Mouse (Mus musculus): Measurements from ENCODE around the gene Ptprn. TPM values are rescaled to one million over a fixed set of nuclear protein-coding genes. Genes with fewer than 3 reads are reported as not detected.

Gene Ptprn
- polyA plus RNA-seq, 1 experiment, result 15.3 TPM

- Histone ChIP-seq H3K4me3 (ENCODE audit: insufficient read depth, poor library complexity, severe bottlenecking) (no peak overlapping the region), H3K36me3 (ENCODE audit: control insufficient read depth, insufficient read depth) (no peaks in the 10 kb centered on the region), H3K79me3 (ENCODE audit: low read depth) (no peaks in the 10 kb centered on the region), H3K27me3 (ENCODE audit: control insufficient read depth, insufficient read depth, insufficient read length) (peaks cover 9% of the 10 kb centered on the region), H3K79me2 (ENCODE audit: control insufficient read depth, insufficient read depth) (no peaks in the 10 kb centered on the region), H3ac (ENCODE audit: control insufficient read depth, insufficient read length, low read depth) (no peak overlapping the region)
- no peak for TF ChIP-seq USF1 (IDR thresholded peaks at IDR 0.05; ENCODE audit: low read depth)
- TF ChIP-seq MAX (IDR thresholded peaks at IDR 0.05), result no peak
- no peak for TF ChIP-seq MYOD1 (IDR thresholded peaks at IDR 0.05; ENCODE audit: control insufficient read depth, insufficient read length, low read depth)
- no peak for TF ChIP-seq CTCF (IDR thresholded peaks at IDR 0.05; ENCODE audit: control insufficient read depth, insufficient read depth, insufficient read length)
- TF ChIP-seq CEBPB (IDR thresholded peaks at IDR 0.05; ENCODE audit: low read depth), result no peak
- no peak for TF ChIP-seq MYOG (IDR thresholded peaks at IDR 0.05; ENCODE audit: control insufficient read depth, extremely low read depth, insufficient read length)
- no peak for TF ChIP-seq FOSL1 (IDR thresholded peaks at IDR 0.05; ENCODE audit: insufficient read depth, low read length, poor library complexity, severe bottlenecking)
Measured at GRCm38 (mm10) chr1:75283017-75283416, 18.7 kb upstream of the Ptprn start.

- no peaks in the 10 kb centered on the region for H3K36me3 ChIP-seq (ENCODE audit: control insufficient read depth, insufficient read depth)
- no peak within 1 kb of the TSS for H3K4me3 ChIP-seq (ENCODE audit: insufficient read depth, poor library complexity, severe bottlenecking)
- H3K79me2 ChIP-seq (ENCODE audit: control insufficient read depth, insufficient read depth), result no peaks in the 10 kb centered on the region
- peaks cover 2% of the 10 kb centered on the region for H3K27me3 ChIP-seq (ENCODE audit: control insufficient read depth, insufficient read depth, insufficient read length)
- no peak within 1 kb of the TSS for H3ac ChIP-seq (ENCODE audit: control insufficient read depth, insufficient read length, low read depth)
- TF ChIP-seq CEBPB (IDR thresholded peaks at IDR 0.05; ENCODE audit: low read depth) (no peak), MYOD1 (IDR thresholded peaks at IDR 0.05; ENCODE audit: control insufficient read depth, insufficient read length, low read depth) (no peak), MAX (IDR thresholded peaks at IDR 0.05) (no peak), MYOG (IDR thresholded peaks at IDR 0.05; ENCODE audit: control insufficient read depth, extremely low read depth, insufficient read length) (no peak), CTCF (IDR thresholded peaks at IDR 0.05; ENCODE audit: control insufficient read depth, insufficient read depth, insufficient read length) (no peak), FOSL1 (IDR thresholded peaks at IDR 0.05; ENCODE audit: insufficient read depth, low read length, poor library complexity, severe bottlenecking) (no peak), USF1 (IDR thresholded peaks at IDR 0.05; ENCODE audit: low read depth) (no peak)
- H3K79me3 ChIP-seq (ENCODE audit: low read depth), result no peaks in the 10 kb centered on the region
Measured at GRCm38 (mm10) chr1:75278228-75278627, 13.9 kb upstream of the Ptprn start, which contains the start of gene Resp18. Gene Resp18, minus strand, starts transcription at chr1:75278415.

- TF ChIP-seq CTCF (IDR thresholded peaks at IDR 0.05; ENCODE audit: control insufficient read depth, insufficient read depth, insufficient read length) (no peak), MAX (IDR thresholded peaks at IDR 0.05) (no peak), MYOD1 (IDR thresholded peaks at IDR 0.05; ENCODE audit: control insufficient read depth, insufficient read length, low read depth) (no peak), CEBPB (IDR thresholded peaks at IDR 0.05; ENCODE audit: low read depth) (no peak), FOSL1 (IDR thresholded peaks at IDR 0.05; ENCODE audit: insufficient read depth, low read length, poor library complexity, severe bottlenecking) (no peak), USF1 (IDR thresholded peaks at IDR 0.05; ENCODE audit: low read depth) (no peak), MYOG (IDR thresholded peaks at IDR 0.05; ENCODE audit: control insufficient read depth, extremely low read depth, insufficient read length) (no peak)
- no peaks in the 10 kb centered on the region for H3K27me3 ChIP-seq (ENCODE audit: control insufficient read depth, insufficient read depth, insufficient read length)
- no peak overlapping the region for H3ac ChIP-seq (ENCODE audit: control insufficient read depth, insufficient read length, low read depth)
- H3K79me2 ChIP-seq (ENCODE audit: control insufficient read depth, insufficient read depth), result no peaks in the 10 kb centered on the region
- no peaks in the 10 kb centered on the region for H3K36me3 ChIP-seq (ENCODE audit: control insufficient read depth, insufficient read depth)
- H3K79me3 ChIP-seq (ENCODE audit: low read depth), result no peaks in the 10 kb centered on the region
- no peak overlapping the region for H3K4me3 ChIP-seq (ENCODE audit: insufficient read depth, poor library complexity, severe bottlenecking)
Measured at GRCm38 (mm10) chr1:75277195-75278188, 13.2 kb upstream of the Ptprn start.

- H3K27me3 ChIP-seq (ENCODE audit: control insufficient read depth, insufficient read depth, insufficient read length), result no peaks in the 10 kb centered on the region
Measured at GRCm38 (mm10) chr1:75262969-75263951, 1.0 kb downstream of the Ptprn start.

GRCm38 (mm10) chr1:75261278-75261677, 3.0 kb downstream of the Ptprn start:
- H3K36me3 ChIP-seq (ENCODE audit: control insufficient read depth, insufficient read depth), result no peaks in the 10 kb centered on the region
- H3K79me2 ChIP-seq (ENCODE audit: control insufficient read depth, insufficient read depth), result no peaks in the 10 kb centered on the region
- no peak overlapping the region for H3K4me3 ChIP-seq (ENCODE audit: insufficient read depth, poor library complexity, severe bottlenecking)
- H3K79me3 ChIP-seq (ENCODE audit: low read depth), result no peaks in the 10 kb centered on the region
- no peaks in the 10 kb centered on the region for H3K27me3 ChIP-seq (ENCODE audit: control insufficient read depth, insufficient read depth, insufficient read length)
- no peak overlapping the region for H3ac ChIP-seq (ENCODE audit: control insufficient read depth, insufficient read length, low read depth)
- TF ChIP-seq USF1 (IDR thresholded peaks at IDR 0.05; ENCODE audit: low read depth) (no peak), CTCF (IDR thresholded peaks at IDR 0.05; ENCODE audit: control insufficient read depth, insufficient read depth, insufficient read length) (no peak), FOSL1 (IDR thresholded peaks at IDR 0.05; ENCODE audit: insufficient read depth, low read length, poor library complexity, severe bottlenecking) (no peak), CEBPB (IDR thresholded peaks at IDR 0.05; ENCODE audit: low read depth) (no peak), MYOD1 (IDR thresholded peaks at IDR 0.05; ENCODE audit: control insufficient read depth, insufficient read length, low read depth) (no peak), MYOG (IDR thresholded peaks at IDR 0.05; ENCODE audit: control insufficient read depth, extremely low read depth, insufficient read length) (no peak), MAX (IDR thresholded peaks at IDR 0.05) (no peak)

More at GRCm38 (mm10) chr1:75262969-75263951, 1.0 kb downstream of the Ptprn start:
- H3K4me3 ChIP-seq (ENCODE audit: insufficient read depth, poor library complexity, severe bottlenecking), result peak overlapping the region; percentile 45
- no peaks in the 10 kb centered on the region for H3K79me2 ChIP-seq (ENCODE audit: control insufficient read depth, insufficient read depth)
- no peaks in the 10 kb centered on the region for H3K36me3 ChIP-seq (ENCODE audit: control insufficient read depth, insufficient read depth)
- TF ChIP-seq USF1 (IDR thresholded peaks at IDR 0.05; ENCODE audit: low read depth), result no peak
- TF ChIP-seq CEBPB (IDR thresholded peaks at IDR 0.05; ENCODE audit: low read depth), result no peak
- TF ChIP-seq MYOD1 (IDR thresholded peaks at IDR 0.05; ENCODE audit: control insufficient read depth, insufficient read length, low read depth), result no peak
- TF ChIP-seq FOSL1 (IDR thresholded peaks at IDR 0.05; ENCODE audit: insufficient read depth, low read length, poor library complexity, severe bottlenecking), result peak; percentile 42
- peak; percentile 56 for TF ChIP-seq MAX (IDR thresholded peaks at IDR 0.05)
- TF ChIP-seq MYOG (IDR thresholded peaks at IDR 0.05; ENCODE audit: control insufficient read depth, extremely low read depth, insufficient read length), result no peak
- peak overlapping the region; percentile 79 for H3ac ChIP-seq (ENCODE audit: control insufficient read depth, insufficient read length, low read depth)
- H3K79me3 ChIP-seq (ENCODE audit: low read depth), result no peaks in the 10 kb centered on the region
